Mouse (Mus musculus): Measurements from ENCODE around the gene Ackr4. TPM values are rescaled to one million over a fixed set of nuclear protein-coding genes. Genes with fewer than 3 reads are reported as not detected.

Gene Ackr4
- 1 to 10 TPM; 1.2 to 1.4 TPM for total RNA-seq (2021)
- long read RNA-seq, experiment 1: 0 reads
- long read RNA-seq, experiment 2, partial matches to known transcripts: 0 of 4 reads
- long read RNA-seq, experiment 2, other reads (novel, unspliced or antisense): 2 of 4 reads

DNA sequence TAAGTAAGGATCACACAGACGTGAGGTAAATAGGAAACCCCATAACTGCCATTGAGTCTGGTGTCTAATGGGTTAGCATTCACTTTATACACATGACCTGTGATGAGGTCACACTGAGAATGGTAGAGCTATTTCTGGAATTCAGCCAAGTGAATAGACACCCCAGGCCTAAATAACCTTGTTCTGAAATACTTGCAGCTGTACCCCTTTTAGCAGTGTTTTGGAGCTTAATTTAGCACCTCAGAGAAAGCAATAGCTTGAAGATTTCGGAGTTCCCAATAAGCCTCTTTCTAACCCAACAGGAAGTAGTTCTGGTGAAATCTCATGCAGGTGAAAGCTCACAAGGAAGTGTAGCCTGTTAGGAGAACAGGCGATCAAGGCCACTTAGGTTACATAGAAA lies at the start of gene Ackr4:
Gene Ackr4 (minus strand): TSS at position 101 of the 400 bp plus-strand sequence.
- no peak for DNase-seq (ENCODE audit: low spot score in 2 of 2)

- DNase-seq (ENCODE audit: low spot score in 2 of 2): no peak
These were observed 45.6 kb upstream of the Ackr4 start for GRCm38 (mm10) chr9:104172342-104172741.

DNA sequence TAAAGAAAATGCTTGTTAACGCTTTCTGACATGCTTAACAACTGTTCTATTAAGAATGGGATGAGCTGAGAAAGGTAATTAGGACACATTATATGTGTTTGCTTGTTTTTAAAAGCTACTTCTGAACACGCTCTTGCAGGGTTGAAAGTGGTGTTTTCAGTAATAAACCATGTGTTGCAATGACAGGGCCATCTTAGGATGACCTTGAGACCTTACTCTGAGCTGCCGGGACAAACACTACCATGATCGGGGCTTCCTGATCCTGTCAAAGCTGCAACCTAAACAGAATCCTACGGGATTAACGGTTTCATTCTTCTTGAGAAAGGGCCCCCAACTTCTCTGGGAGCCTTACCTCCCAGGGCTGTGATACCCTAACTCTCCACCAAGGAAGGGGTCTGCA lies 44.9 kb upstream of the Ackr4 start:
- DNase-seq (ENCODE audit: low spot score in 2 of 2): no peak

DNA sequence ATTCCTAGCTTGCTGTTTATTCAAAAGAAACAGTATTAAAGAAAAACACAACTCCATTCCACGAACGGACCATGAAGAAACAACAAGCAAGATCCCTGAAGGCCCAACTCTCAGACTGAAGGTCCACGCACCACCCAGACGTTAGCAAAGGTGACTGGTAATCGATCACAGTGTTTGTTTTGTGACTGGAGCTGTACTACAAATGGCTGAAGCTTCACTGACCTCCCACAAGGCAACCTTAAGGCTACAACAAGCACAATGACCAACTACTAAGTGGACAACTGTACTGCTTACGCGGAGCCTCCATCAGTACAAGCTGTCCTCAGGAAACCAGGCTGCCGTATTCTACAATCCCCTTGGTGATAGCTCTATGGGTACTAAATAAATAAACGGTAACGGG lies 43.3 kb upstream of the Ackr4 start:
- DNase-seq (ENCODE audit: low spot score in 2 of 2): no peak

GRCm38 (mm10) chr9:104165926-104166325 lies 39.2 kb upstream of the Ackr4 start:
- no peak for DNase-seq (ENCODE audit: low spot score in 2 of 2)

- DNase-seq (ENCODE audit: low spot score in 2 of 2): no peak
These were observed 37.5 kb upstream of the Ackr4 start for GRCm38 (mm10) chr9:104164194-104164593.

DNA sequence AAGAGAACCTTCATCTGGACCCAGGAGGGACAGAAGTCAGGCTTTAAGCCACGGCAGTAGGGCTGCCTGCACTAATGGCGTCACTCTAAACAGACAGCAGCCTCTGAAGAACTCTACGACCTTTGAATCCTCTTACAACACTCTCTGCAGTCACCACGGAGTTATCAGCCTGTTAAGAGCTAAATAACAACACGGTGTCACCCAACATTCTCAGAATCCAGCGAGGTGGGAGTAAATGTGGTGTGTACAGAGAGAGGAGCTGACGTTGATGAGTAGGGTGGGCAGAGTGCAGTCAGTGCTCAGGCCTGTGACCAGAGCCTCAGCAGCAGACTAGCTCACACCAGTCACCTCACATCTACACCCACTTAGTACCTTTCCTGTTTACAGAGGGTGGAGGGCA lies 34.4 kb upstream of the Ackr4 start:
- no peak for DNase-seq (ENCODE audit: low spot score in 2 of 2)

- no peak for DNase-seq (ENCODE audit: low spot score in 2 of 2)
These were observed 30.6 kb upstream of the Ackr4 start for GRCm38 (mm10) chr9:104157291-104157690.

- no peak for DNase-seq (ENCODE audit: low spot score in 2 of 2)
These were observed 29.8 kb upstream of the Ackr4 start for GRCm38 (mm10) chr9:104156506-104156905.

DNA sequence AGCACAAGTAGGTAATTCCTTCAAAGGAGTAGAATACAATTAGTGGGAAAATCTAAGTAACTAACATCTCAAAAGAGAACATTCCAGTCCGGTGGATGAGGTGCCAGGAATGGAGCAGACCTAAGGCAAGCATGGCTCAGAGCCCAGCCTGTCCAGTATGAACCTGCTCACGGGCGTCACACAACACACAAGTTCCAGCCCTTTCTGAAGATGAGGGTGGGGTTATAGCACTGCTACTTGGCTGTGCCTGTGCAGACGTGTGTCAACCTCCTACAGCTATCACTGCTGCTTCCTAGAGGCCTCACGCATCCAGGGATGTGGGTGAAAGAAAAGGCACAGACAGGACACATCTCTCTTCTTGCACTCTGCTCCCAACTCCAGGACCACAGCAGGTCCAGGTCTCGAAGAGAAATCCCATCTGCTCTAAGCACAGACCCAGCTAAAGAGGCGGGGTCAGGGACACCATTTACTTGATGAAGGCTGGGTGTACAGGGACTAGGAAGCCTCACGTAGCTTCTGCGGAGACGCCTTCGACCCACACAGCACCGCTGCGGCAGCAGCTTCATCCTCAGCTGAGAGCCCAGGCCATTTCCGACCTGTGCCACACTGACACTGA lies 28.5 kb upstream of the Ackr4 start:
- no peak for DNase-seq (ENCODE audit: low spot score in 2 of 2)

DNA sequence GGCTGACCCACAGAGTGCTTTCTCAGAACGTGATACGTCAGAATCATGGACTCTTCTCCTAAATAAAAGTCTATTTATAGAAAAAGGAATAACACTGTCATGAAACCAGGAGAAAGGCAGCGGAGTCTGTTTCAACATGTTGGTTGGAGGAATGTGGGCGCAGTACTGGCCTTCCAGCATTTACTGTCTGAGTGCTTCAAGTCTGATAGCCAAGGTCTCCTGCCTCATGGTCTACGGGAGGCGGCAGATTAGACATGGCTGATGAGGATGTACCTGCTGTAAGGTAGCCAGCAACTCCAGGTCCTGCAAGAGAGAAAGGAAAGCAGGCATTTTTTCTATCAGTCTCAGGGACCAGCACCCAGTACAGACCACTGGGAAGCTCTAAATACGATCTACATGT lies 25.4 kb upstream of the Ackr4 start:
- DNase-seq (ENCODE audit: low spot score in 2 of 2): no peak

DNA sequence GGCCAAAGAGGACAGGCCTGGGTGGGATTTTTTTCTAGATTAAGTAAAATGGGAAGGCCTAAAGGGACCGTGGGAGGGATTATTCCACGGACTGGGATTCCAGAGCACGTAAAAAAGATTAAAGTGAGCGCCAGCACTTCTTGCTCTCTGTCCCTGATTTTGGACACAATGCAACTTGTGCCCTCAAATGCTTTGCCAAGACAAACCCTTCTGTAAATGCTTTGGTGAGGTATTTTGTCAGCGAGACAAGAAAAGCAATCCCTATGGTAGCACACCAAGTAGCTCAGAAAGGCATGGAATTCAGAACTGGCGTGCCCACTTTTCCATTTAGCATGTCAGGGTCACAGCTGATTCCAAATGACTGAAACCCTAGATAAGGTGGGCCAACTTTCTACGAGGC lies 22.2 kb upstream of the Ackr4 start:
- DNase-seq (ENCODE audit: low spot score in 2 of 2): no peak

- DNase-seq (ENCODE audit: low spot score in 2 of 2): no peak
These were observed 19.9 kb upstream of the Ackr4 start for GRCm38 (mm10) chr9:104146683-104147082.

DNA sequence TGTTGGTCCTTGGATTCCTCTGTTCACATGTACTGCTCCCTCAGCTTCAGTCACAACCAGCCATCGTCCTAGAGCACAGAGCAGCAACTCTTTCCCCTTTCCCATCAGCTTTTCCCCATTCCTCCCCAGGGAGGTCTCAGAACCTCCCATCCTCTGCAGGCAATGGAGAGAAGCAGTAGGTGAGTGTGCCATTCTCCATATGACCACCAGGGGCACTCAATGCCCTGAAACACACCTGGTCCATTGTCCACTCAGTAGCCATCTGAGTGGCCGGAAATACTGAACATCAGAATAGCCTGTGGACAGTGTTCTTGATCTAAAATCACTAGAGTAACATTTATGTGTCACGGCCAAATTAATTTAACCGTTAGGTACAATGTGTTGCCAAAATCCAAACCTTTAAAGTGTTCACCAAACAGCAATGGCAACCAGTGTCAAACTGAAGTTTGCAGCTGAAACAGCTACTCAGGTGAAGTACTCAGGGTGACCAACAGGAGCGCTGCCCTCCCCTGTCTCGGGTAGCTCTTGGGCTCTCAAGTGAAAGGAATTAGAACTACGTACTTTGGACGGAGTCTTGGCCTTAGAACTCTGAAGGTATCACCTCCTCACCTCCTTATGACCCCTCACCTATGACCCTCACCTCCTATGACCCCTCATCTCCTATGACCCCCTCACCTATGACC lies 17.7 kb upstream of the Ackr4 start:
- DNase-seq (ENCODE audit: low spot score in 2 of 2): no peak

GRCm38 (mm10) chr9:104142805-104143204 lies 16.1 kb upstream of the Ackr4 start:
- DNase-seq (ENCODE audit: low spot score in 2 of 2): no peak

- no peak for DNase-seq (ENCODE audit: low spot score in 2 of 2)
These were observed 13.6 kb upstream of the Ackr4 start for GRCm38 (mm10) chr9:104140351-104140750.

GRCm38 (mm10) chr9:104130141-104130755 lies 3.5 kb upstream of the Ackr4 start:
- DNase-seq (ENCODE audit: low spot score in 2 of 2): no peak

DNA sequence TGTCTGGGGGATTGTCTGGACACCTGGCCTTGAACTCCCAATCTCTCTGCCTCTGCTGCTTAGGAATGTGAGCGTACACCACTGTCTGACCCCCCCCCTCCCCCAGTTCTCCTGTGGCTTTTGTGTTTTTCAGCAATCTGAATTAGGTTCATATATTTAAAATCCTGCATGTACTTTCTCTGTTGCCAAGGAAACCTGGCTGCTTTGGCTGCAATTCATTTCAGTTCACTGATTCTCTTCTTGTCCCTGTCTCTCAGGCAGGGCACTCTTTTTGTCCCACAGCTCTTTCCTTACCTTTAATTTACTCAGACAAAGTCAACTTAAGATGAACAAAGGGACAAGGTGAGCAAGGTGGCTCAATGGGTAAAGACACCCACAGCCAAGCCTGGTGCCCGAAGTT lies 1.4 kb upstream of the Ackr4 start:
- DNase-seq (ENCODE audit: low spot score in 2 of 2): no peak

- DNase-seq (ENCODE audit: low spot score in 2 of 2): no peak
These were observed 3.1 kb downstream of the Ackr4 start for GRCm38 (mm10) chr9:104123622-104124021.

- no peak for DNase-seq (ENCODE audit: low spot score in 2 of 2)
These were observed 3.6 kb downstream of the Ackr4 start for GRCm38 (mm10) chr9:104123101-104123500.

DNA sequence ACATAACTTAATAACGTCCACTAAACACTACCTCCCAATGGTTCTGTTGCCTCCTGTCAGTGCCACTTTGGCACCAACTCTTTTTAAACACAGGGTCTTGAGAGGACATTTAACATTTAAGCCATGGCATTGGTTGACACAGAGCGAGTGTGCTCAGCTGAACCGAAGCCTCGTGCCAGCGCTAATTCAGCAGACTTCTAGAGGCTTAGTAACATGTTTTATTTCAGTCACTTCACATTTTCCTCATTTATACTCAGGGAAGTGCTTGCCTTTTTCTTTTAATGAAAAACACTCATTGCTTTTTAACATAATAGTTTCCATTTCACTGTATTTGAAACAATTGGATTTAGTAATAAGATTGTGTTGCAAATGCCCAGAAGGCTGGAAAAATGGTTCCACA lies 17.6 kb downstream of the Ackr4 start:
- no peak for DNase-seq (ENCODE audit: low spot score in 2 of 2)

- no peak for DNase-seq (ENCODE audit: low spot score in 2 of 2)
These were observed 18.1 kb downstream of the Ackr4 start for GRCm38 (mm10) chr9:104108571-104109143.
